Mouse (Mus musculus): ENCODE results near the gene Iqgap2. TPM values are rescaled to one million over a fixed set of nuclear protein-coding genes. Genes with fewer than 3 reads are reported as not detected.

Gene Iqgap2
- polyA plus RNA-seq, 1 experiment from 2014 or later = 18.4 TPM

GRCm38 (mm10) chr13:95741813-95742689, 149.7 kb downstream of the Iqgap2 start:
- Histone ChIP-seq H3K4me3 (replicated peaks; ENCODE audit: low read length) (no peak overlapping the region), H3K27ac (ENCODE audit: low read length) (peak overlapping the region; percentile 75), H3K36me3 (ENCODE audit: control insufficient read depth, insufficient read depth, low read length) (no peaks in the 10 kb centered on the region), H3K27me3 (ENCODE audit: control insufficient read depth, insufficient read depth, low read length) (no peaks in the 10 kb centered on the region), H3K4me2 (ENCODE audit: low read depth, low read length) (no peak overlapping the region), H3K9ac (ENCODE audit: low read length) (no peak overlapping the region), H3K9me3 (replicated peaks; ENCODE audit: control insufficient read depth, low read length) (no peaks in the 10 kb centered on the region), H3K4me1 (ENCODE audit: control insufficient read depth, insufficient read depth, low read length) (peaks cover 27% of the 10 kb centered on the region)
- WGBS = 75% methylated on average over 11 of the region's 11 CpGs
- ATAC-seq (ENCODE audit: insufficient read depth, low FRiP score) = no peak

GRCm38 (mm10) chr13:95739651-95740050, 152.1 kb downstream of the Iqgap2 start:
- no peaks in the 10 kb centered on the region for H3K27me3 ChIP-seq (ENCODE audit: control insufficient read depth, insufficient read depth, low read length)
- no peak overlapping the region for H3K4me2 ChIP-seq (ENCODE audit: low read depth, low read length)
- no peaks in the 10 kb centered on the region for H3K36me3 ChIP-seq (ENCODE audit: control insufficient read depth, insufficient read depth, low read length)
- no peak overlapping the region for H3K9ac ChIP-seq (ENCODE audit: low read length)
- peaks cover 22% of the 10 kb centered on the region for H3K4me1 ChIP-seq (ENCODE audit: control insufficient read depth, insufficient read depth, low read length)
- ATAC-seq (ENCODE audit: insufficient read depth, low FRiP score) = no peak
- WGBS = 48% methylated on average over 5 of the region's 5 CpGs
- H3K27ac ChIP-seq (ENCODE audit: low read length) = no peak overlapping the region
- no peaks in the 10 kb centered on the region for H3K9me3 ChIP-seq (replicated peaks; ENCODE audit: control insufficient read depth, low read length)
- no peak overlapping the region for H3K4me3 ChIP-seq (replicated peaks; ENCODE audit: low read length)

GRCm38 (mm10) chr13:95730491-95730890, 161.2 kb downstream of the Iqgap2 start:
- 90% methylated on average over 4 of the region's 4 CpGs for WGBS

GRCm38 (mm10) chr13:95719320-95720232, 172.1 kb downstream of the Iqgap2 start:
- peak overlapping the region; percentile 46; the same call in 1 of the 2 replicates for H3K4me2 ChIP-seq (ENCODE audit: low read depth, low read length)
- H3K4me3 ChIP-seq (replicated peaks; ENCODE audit: low read length) = peak overlapping the region; percentile 25
- H3K9ac ChIP-seq (ENCODE audit: low read length) = peak overlapping the region; percentile 32
- no peaks in the 10 kb centered on the region for H3K36me3 ChIP-seq (ENCODE audit: control insufficient read depth, insufficient read depth, low read length)
- WGBS = 57% methylated on average over 14 of the region's 14 CpGs
- H3K9me3 ChIP-seq (replicated peaks; ENCODE audit: control insufficient read depth, low read length) = no peaks in the 10 kb centered on the region
- H3K4me1 ChIP-seq (ENCODE audit: control insufficient read depth, insufficient read depth, low read length) = peaks cover 3% of the 10 kb centered on the region; the same call in 1 of the 2 replicates
- no peak; the same call in 1 of the 2 replicates for ATAC-seq (ENCODE audit: insufficient read depth, low FRiP score)
- no peaks in the 10 kb centered on the region for H3K27me3 ChIP-seq (ENCODE audit: control insufficient read depth, insufficient read depth, low read length)
- no peak overlapping the region for H3K27ac ChIP-seq (ENCODE audit: low read length)

More at GRCm38 (mm10) chr13:95730491-95730890, 161.2 kb downstream of the Iqgap2 start:
- ATAC-seq (ENCODE audit: insufficient read depth, low FRiP score) = no peak
- Histone ChIP-seq H3K27me3 (ENCODE audit: control insufficient read depth, insufficient read depth, low read length) (no peaks in the 10 kb centered on the region), H3K4me1 (ENCODE audit: control insufficient read depth, insufficient read depth, low read length) (no peaks in the 10 kb centered on the region), H3K27ac (ENCODE audit: low read length) (no peak overlapping the region), H3K9me3 (replicated peaks; ENCODE audit: control insufficient read depth, low read length) (no peaks in the 10 kb centered on the region), H3K9ac (ENCODE audit: low read length) (no peak overlapping the region), H3K36me3 (ENCODE audit: control insufficient read depth, insufficient read depth, low read length) (no peaks in the 10 kb centered on the region), H3K4me2 (ENCODE audit: low read depth, low read length) (no peak overlapping the region), H3K4me3 (replicated peaks; ENCODE audit: low read length) (no peak overlapping the region)

GRCm38 (mm10) chr13:95715356-95715755, 176.4 kb downstream of the Iqgap2 start:
- no peaks in the 10 kb centered on the region for H3K27me3 ChIP-seq (ENCODE audit: control insufficient read depth, insufficient read depth, low read length)
- H3K4me2 ChIP-seq (ENCODE audit: low read depth, low read length) = no peak overlapping the region
- no peak overlapping the region for H3K27ac ChIP-seq (ENCODE audit: low read length)
- H3K9me3 ChIP-seq (replicated peaks; ENCODE audit: control insufficient read depth, low read length) = no peaks in the 10 kb centered on the region
- H3K4me1 ChIP-seq (ENCODE audit: control insufficient read depth, insufficient read depth, low read length) = peaks cover 3% of the 10 kb centered on the region; the same call in 1 of the 2 replicates
- no peak for ATAC-seq (ENCODE audit: insufficient read depth, low FRiP score)
- no peak overlapping the region for H3K9ac ChIP-seq (ENCODE audit: low read length)
- no peaks in the 10 kb centered on the region for H3K36me3 ChIP-seq (ENCODE audit: control insufficient read depth, insufficient read depth, low read length)
- H3K4me3 ChIP-seq (replicated peaks; ENCODE audit: low read length) = no peak overlapping the region
- 71% methylated on average over 4 of the region's 4 CpGs for WGBS

DNA sequence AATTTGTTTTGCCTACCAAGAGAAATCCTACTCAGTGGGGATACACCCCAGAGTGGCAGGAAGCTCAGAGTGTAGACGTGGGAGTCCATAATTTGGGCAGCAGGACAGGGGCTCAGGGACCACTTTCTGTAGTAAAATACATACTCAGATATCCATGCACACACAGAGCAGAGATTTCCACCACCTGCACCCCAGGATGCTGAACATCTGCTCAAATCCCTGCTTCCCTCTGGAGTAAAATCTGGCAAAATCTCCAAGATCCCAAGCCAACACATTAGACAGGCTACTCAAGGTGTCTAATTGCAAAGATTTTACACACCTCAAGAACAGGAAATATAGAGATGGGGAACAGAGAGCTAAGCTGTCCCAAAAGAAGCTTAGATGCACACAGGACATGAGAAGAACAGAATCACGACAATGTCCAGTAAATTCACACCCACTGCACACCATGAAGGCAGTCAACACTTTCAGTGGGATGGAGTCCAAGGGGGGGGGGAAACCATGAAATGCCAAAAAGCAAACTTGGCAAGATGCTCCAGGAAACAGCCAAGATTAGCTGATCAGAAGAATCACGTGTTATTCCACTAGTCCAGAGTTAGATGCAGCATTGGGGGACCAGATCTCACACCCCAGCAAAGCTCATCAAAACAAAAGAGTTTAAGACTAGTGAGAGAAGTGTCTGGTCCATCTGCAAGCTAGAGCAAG, 177.3 kb downstream of the Iqgap2 start:
- no peak for ATAC-seq (ENCODE audit: insufficient read depth, low FRiP score)
- Histone ChIP-seq H3K4me2 (ENCODE audit: low read depth, low read length) (no peak overlapping the region), H3K4me3 (replicated peaks; ENCODE audit: low read length) (no peak overlapping the region), H3K36me3 (ENCODE audit: control insufficient read depth, insufficient read depth, low read length) (no peaks in the 10 kb centered on the region), H3K27me3 (ENCODE audit: control insufficient read depth, insufficient read depth, low read length) (no peaks in the 10 kb centered on the region), H3K9me3 (replicated peaks; ENCODE audit: control insufficient read depth, low read length) (no peaks in the 10 kb centered on the region), H3K27ac (ENCODE audit: low read length) (no peak overlapping the region), H3K4me1 (ENCODE audit: control insufficient read depth, insufficient read depth, low read length) (no peaks in the 10 kb centered on the region), H3K9ac (ENCODE audit: low read length) (no peak overlapping the region)
- 51% methylated on average over 3 of the region's 3 CpGs for WGBS

- Histone ChIP-seq H3K4me3 (replicated peaks; ENCODE audit: low read length) (no peak overlapping the region), H3K4me1 (ENCODE audit: control insufficient read depth, insufficient read depth, low read length) (no peaks in the 10 kb centered on the region), H3K9ac (ENCODE audit: low read length) (no peak overlapping the region), H3K4me2 (ENCODE audit: low read depth, low read length) (no peak overlapping the region), H3K27me3 (ENCODE audit: control insufficient read depth, insufficient read depth, low read length) (no peaks in the 10 kb centered on the region), H3K27ac (ENCODE audit: low read length) (no peak overlapping the region), H3K36me3 (ENCODE audit: control insufficient read depth, insufficient read depth, low read length) (no peaks in the 10 kb centered on the region), H3K9me3 (replicated peaks; ENCODE audit: control insufficient read depth, low read length) (no peaks in the 10 kb centered on the region)
- ATAC-seq (ENCODE audit: insufficient read depth, low FRiP score) = no peak
- 84% methylated on average over 9 of the region's 9 CpGs for WGBS
These were observed 179.0 kb downstream of the Iqgap2 start for GRCm38 (mm10) chr13:95712570-95713268.

- no peaks in the 10 kb centered on the region for H3K4me1 ChIP-seq (ENCODE audit: control insufficient read depth, insufficient read depth, low read length)
- no peaks in the 10 kb centered on the region for H3K27me3 ChIP-seq (ENCODE audit: control insufficient read depth, insufficient read depth, low read length)
- H3K4me2 ChIP-seq (ENCODE audit: low read depth, low read length) = no peak overlapping the region
- H3K9me3 ChIP-seq (replicated peaks; ENCODE audit: control insufficient read depth, low read length) = no peaks in the 10 kb centered on the region
- H3K36me3 ChIP-seq (ENCODE audit: control insufficient read depth, insufficient read depth, low read length) = no peaks in the 10 kb centered on the region
- no peak overlapping the region for H3K9ac ChIP-seq (ENCODE audit: low read length)
- ATAC-seq (ENCODE audit: insufficient read depth, low FRiP score) = no peak
- no peak overlapping the region for H3K27ac ChIP-seq (ENCODE audit: low read length)
- H3K4me3 ChIP-seq (replicated peaks; ENCODE audit: low read length) = no peak overlapping the region
These were observed 179.7 kb downstream of the Iqgap2 start for GRCm38 (mm10) chr13:95712054-95712453.

All from stomach, embryonic 16.5 days (tissue).